Mouse (Mus musculus): Measurements from ENCODE around the gene Henmt1. TPM values are rescaled to one million over a fixed set of nuclear protein-coding genes. Genes with fewer than 3 reads are reported as not detected.

Henmt1 gene
- polyA plus RNA-seq, 1 experiment from 2014 or later = 0.32 TPM

- Histone ChIP-seq H3K4me1 (peaks cover 24% of the 10 kb centered on the region), H3K27ac (no peak overlapping the region), H3K4me2 (no peak overlapping the region), H3K27me3 (no peaks in the 10 kb centered on the region), H3K9ac (no peak overlapping the region), H3K9me3 (no peaks in the 10 kb centered on the region), H3K36me3 (no peaks in the 10 kb centered on the region), H3K4me3 (no peak overlapping the region)
- 79% methylated on average over 5 of the region's 5 CpGs for WGBS
- ATAC-seq (ENCODE audit: borderline replicate concordance, extremely low read depth, low FRiP score, low TSS enrichment) = no peak
These were observed 68.5 kb downstream of the Henmt1 start for GRCm38 (mm10) chr3:109008180-109008579.

Other genes starting within 250 kb of the Henmt1 start
- gene Gpsm2, start 217.6 kb upstream of the Henmt1 start, polyA plus RNA-seq (2015; fragmentation: Nextera tagmentation; extraction: Ambion mirVana) = 47.1 and 50.3 TPM in 2 replicates
- gene Aknad1, start 200.2 kb upstream of the Henmt1 start, polyA plus RNA-seq (2015; fragmentation: Nextera tagmentation; extraction: Ambion mirVana) = 0.09 TPM in 1 of 2 replicates, not detected in the other
- gene Stxbp3, start 99.3 kb upstream of the Henmt1 start, polyA plus RNA-seq (2015; fragmentation: Nextera tagmentation; extraction: Ambion mirVana) = 38.8 and 43.1 TPM in 2 replicates
- gene Fndc7, start 49.9 kb upstream of the Henmt1 start, polyA plus RNA-seq (2015; fragmentation: Nextera tagmentation; extraction: Ambion mirVana) = 0.23 and 0.42 TPM in 2 replicates
- 73.4 and 81.9 TPM in 2 replicates for gene Prpf38b, start 28.1 kb upstream of the Henmt1 start, polyA plus RNA-seq (2015; fragmentation: Nextera tagmentation; extraction: Ambion mirVana)
- gene Gm9857, start 572 bp downstream of the Henmt1 start, polyA plus RNA-seq (2015; fragmentation: Nextera tagmentation; extraction: Ambion mirVana) = not detected in 2 replicates
- 11.2 and 11.6 TPM in 2 replicates for gene Fam102b, start 87.7 kb downstream of the Henmt1 start, polyA plus RNA-seq (2015; fragmentation: Nextera tagmentation; extraction: Ambion mirVana)
- not detected in 2 replicates for gene Slc25a54, start 140.6 kb downstream of the Henmt1 start, polyA plus RNA-seq (2015; fragmentation: Nextera tagmentation; extraction: Ambion mirVana)
- 29.5 and 30.7 TPM in 2 replicates for gene Slc25a24, start 183.3 kb downstream of the Henmt1 start, polyA plus RNA-seq (2015; fragmentation: Nextera tagmentation; extraction: Ambion mirVana)